Mouse (Mus musculus) inflammation-experienced regulatory T-cells, adult 16 weeks (primary cell): Measurements from ENCODE around the gene Dll1. TPM values are rescaled to one million over a fixed set of nuclear protein-coding genes. Genes with fewer than 3 reads are reported as not detected.

Experiments used
- polyA plus RNA-seq: library from polyadenylated mRNA; unstranded; fragments of 100-300 nt; shearing (Covaris generic); gene quantifications from one replicate; pipeline ENCODE4 v1.2.1, GENCODE M21; 2017

Dll1 gene
- polyA plus RNA-seq: 0.43 TPM

GRCm38 (mm10) chr17:15376494-15377181 lies at the start of gene Dll1:
TSS of gene Dll1 (minus strand) at chr17:15376872.

GRCm38 (mm10) chr17:15395997-15396675 lies 19.5 kb upstream of the Dll1 start, which contains the start of gene Fam120b:
TSS of gene Fam120b (plus strand) at chr17:15396202.

Other genes with a start within 250 kb of the Dll1 start
- 65.5 TPM for gene Fam120b, start 19.3 kb upstream of the Dll1 start, polyA plus RNA-seq
- gene Psmb1, start 122.9 kb upstream of the Dll1 start, polyA plus RNA-seq: 273 TPM
- 60.0 TPM for gene Tbp, start 123.0 kb upstream of the Dll1 start, polyA plus RNA-seq
- gene Pdcd2, start 150.4 kb upstream of the Dll1 start, polyA plus RNA-seq: 31.6 TPM
- gene Prdm9, start 187.5 kb upstream of the Dll1 start, polyA plus RNA-seq: 9.8 TPM